Mouse (Mus musculus) heart, embryonic 13.5 days (tissue): ENCODE data around the gene Rps10. TPM values are rescaled to one million over a fixed set of nuclear protein-coding genes. Genes with fewer than 3 reads are reported as not detected.

Experiments
- ATAC-seq: fragments of 200-750 bp; cut with Nextera tagmentation; 2 replicates; pipeline ENCODE4 v1.8.0; 2017; ENCODE audit warnings: moderate TSS enrichment; ENCODE audit not compliant: insufficient number of reproducible peaks, low FRiP score, low TSS enrichment; ENCODE audit errors: extremely low read depth
- H3K27ac ChIP-seq: fragments of 300-500 bp; sonication (generic); replicated peaks from 2 replicates; pipeline ENCODE4 v1.5.1; 2015; ENCODE audit warnings: moderate library complexity, mild to moderate bottlenecking, inconsistent platforms
- H3K27me3 ChIP-seq: fragments of 300-500 bp; sonication (generic); replicated peaks from 2 replicates; pipeline ENCODE4 v1.6.1; 2015; ENCODE audit warnings: mild to moderate bottlenecking, inconsistent platforms
- H3K36me3 ChIP-seq: fragments of 300-500 bp; sonication (generic); 2 replicates; pipeline ENCODE4 v1.6.1; 2015; ENCODE audit warnings: mild to moderate bottlenecking, inconsistent platforms
- H3K4me1 ChIP-seq: fragments of 300-500 bp; sonication (generic); 2 replicates; pipeline ENCODE4 v1.6.1; 2015; ENCODE audit warnings: inconsistent platforms
- H3K4me2 ChIP-seq: fragments of 300-500 bp; sonication (generic); 2 replicates; pipeline ENCODE4 v1.6.1; 2015; ENCODE audit warnings: inconsistent platforms, mild to moderate bottlenecking, moderate library complexity
- H3K4me3 ChIP-seq: fragments of 300-500 bp; sonication (generic); 2 replicates; pipeline ENCODE4 v1.5.1; 2015; ENCODE audit warnings: moderate library complexity, mild to moderate bottlenecking, inconsistent platforms
- H3K9ac ChIP-seq: fragments of 300-500 bp; sonication (generic); 2 replicates; pipeline ENCODE4 v1.6.1; 2015; ENCODE audit warnings: inconsistent platforms, mild to moderate bottlenecking, moderate library complexity
- H3K9me3 ChIP-seq: fragments of 300-500 bp; sonication (generic); 2 replicates; pipeline ENCODE4 v1.6.1; 2016; ENCODE audit warnings: inconsistent platforms
- WGBS: fragments of 180-500 bp; shearing (Covaris S2); methylation state at CpG from one replicate; pipeline ENCODE4 v1.1.7; 2015; ENCODE audit warnings: mixed read lengths; 5-methylcytosine and 5-hydroxymethylcytosine counted together
- polyA plus RNA-seq: library from polyadenylated mRNA; unstranded; fragments of >200 nt; fragmentation: Nextera tagmentation; extraction: Ambion mirVana; gene quantifications from 2 replicates; pipeline ENCODE4 v1.2.1, GENCODE M21; 2015

The Rps10 gene
- polyA plus RNA-seq, 1 experiment from 2014 or later = 600 TPM

- Histone ChIP-seq H3K27me3 (peaks cover 51% of the 10 kb centered on the region), H3K36me3 (no peaks in the 10 kb centered on the region), H3K4me3 (no peak overlapping the region), H3K9me3 (no peaks in the 10 kb centered on the region; the same call in 1 of the 2 replicates), H3K4me1 (peaks cover 16% of the 10 kb centered on the region), H3K27ac (no peak overlapping the region), H3K4me2 (peak overlapping the region; percentile 88), H3K9ac (peak overlapping the region; percentile 73; the same call in 1 of the 2 replicates)
- no peak for ATAC-seq
- 5% methylated on average over 5 of the region's 5 CpGs for WGBS
Measured at GRCm38 (mm10) chr17:27656414-27656813, 19.9 kb upstream of the Rps10 start.

- H3K4me1 ChIP-seq = peaks cover 16% of the 10 kb centered on the region
- no peaks in the 10 kb centered on the region; the same call in 1 of the 2 replicates for H3K9me3 ChIP-seq
- no peak for ATAC-seq
- 3% methylated on average over 14 of the region's 14 CpGs for WGBS
- peak overlapping the region; percentile 73 for H3K9ac ChIP-seq
- no peak overlapping the region for H3K27ac ChIP-seq
- H3K4me2 ChIP-seq = peak overlapping the region; percentile 88
- peak overlapping the region; percentile 57 for H3K4me3 ChIP-seq
- no peaks in the 10 kb centered on the region for H3K36me3 ChIP-seq
- peaks cover 52% of the 10 kb centered on the region for H3K27me3 ChIP-seq
Measured at GRCm38 (mm10) chr17:27656011-27656399, 19.5 kb upstream of the Rps10 start.

- peak; percentile 53; the same call in 1 of the 2 replicates for ATAC-seq
- H3K4me1 ChIP-seq = peaks cover 16% of the 10 kb centered on the region
- H3K9me3 ChIP-seq = no peaks in the 10 kb centered on the region; the same call in 1 of the 2 replicates
- peak within 1 kb of the TSS; percentile 73 for H3K9ac ChIP-seq
- H3K27me3 ChIP-seq = peaks cover 56% of the 10 kb centered on the region
- peak within 1 kb of the TSS; percentile 57 for H3K4me3 ChIP-seq
- no peaks in the 10 kb centered on the region for H3K36me3 ChIP-seq
- WGBS = 2% methylated on average over 65 of the region's 65 CpGs
- no peak within 1 kb of the TSS for H3K27ac ChIP-seq
- peak within 1 kb of the TSS; percentile 88 for H3K4me2 ChIP-seq
Measured at GRCm38 (mm10) chr17:27655089-27656010, 18.9 kb upstream of the Rps10 start, which contains the start of gene Pacsin1. Pacsin1 (plus strand) TSS chr17:27655509.

GRCm38 (mm10) chr17:27653253-27653959, 16.9 kb upstream of the Rps10 start:
- H3K9ac ChIP-seq = no peak overlapping the region
- H3K4me3 ChIP-seq = no peak overlapping the region
- no peaks in the 10 kb centered on the region for H3K36me3 ChIP-seq
- H3K9me3 ChIP-seq = no peaks in the 10 kb centered on the region; the same call in 1 of the 2 replicates
- no peak overlapping the region for H3K4me2 ChIP-seq
- peaks cover 16% of the 10 kb centered on the region for H3K4me1 ChIP-seq
- peaks cover 56% of the 10 kb centered on the region for H3K27me3 ChIP-seq
- H3K27ac ChIP-seq = no peak overlapping the region
- WGBS = 46% methylated on average over 10 of the region's 10 CpGs
- ATAC-seq = no peak

GRCm38 (mm10) chr17:27652046-27652790, 15.7 kb upstream of the Rps10 start:
- peaks cover 16% of the 10 kb centered on the region for H3K4me1 ChIP-seq

GRCm38 (mm10) chr17:27650586-27650985, 14.1 kb upstream of the Rps10 start:
- 66% methylated on average over 13 of the region's 13 CpGs for WGBS
- Histone ChIP-seq H3K9ac (no peak overlapping the region), H3K4me1 (peaks cover 6% of the 10 kb centered on the region), H3K9me3 (no peaks in the 10 kb centered on the region; the same call in 1 of the 2 replicates), H3K4me2 (no peak overlapping the region), H3K4me3 (no peak overlapping the region), H3K27ac (no peak overlapping the region), H3K36me3 (no peaks in the 10 kb centered on the region), H3K27me3 (peaks cover 36% of the 10 kb centered on the region)
- ATAC-seq = no peak

More at GRCm38 (mm10) chr17:27652046-27652790, 15.7 kb upstream of the Rps10 start:
- no peak overlapping the region for H3K4me2 ChIP-seq
- peaks cover 50% of the 10 kb centered on the region for H3K27me3 ChIP-seq
- H3K9ac ChIP-seq = no peak overlapping the region
- H3K9me3 ChIP-seq = no peaks in the 10 kb centered on the region; the same call in 1 of the 2 replicates
- no peak overlapping the region for H3K4me3 ChIP-seq
- no peaks in the 10 kb centered on the region for H3K36me3 ChIP-seq
- H3K27ac ChIP-seq = no peak overlapping the region
- 76% methylated on average over 23 of the region's 23 CpGs for WGBS
- no peak for ATAC-seq

GRCm38 (mm10) chr17:27650160-27650559, 13.7 kb upstream of the Rps10 start:
- Histone ChIP-seq H3K9ac (no peak overlapping the region), H3K9me3 (no peaks in the 10 kb centered on the region; the same call in 1 of the 2 replicates), H3K4me1 (peaks cover 2% of the 10 kb centered on the region), H3K27ac (no peak overlapping the region), H3K36me3 (no peaks in the 10 kb centered on the region), H3K4me3 (no peak overlapping the region), H3K4me2 (no peak overlapping the region), H3K27me3 (peaks cover 32% of the 10 kb centered on the region)
- ATAC-seq = no peak
- WGBS = 12% methylated on average over 12 of the region's 12 CpGs

GRCm38 (mm10) chr17:27645807-27646206, 9.3 kb upstream of the Rps10 start:
- Histone ChIP-seq H3K9ac (no peak overlapping the region), H3K27me3 (0 out of 2 replicates have a peak, but pooled peaks cover 4% of the 10 kb centered on the region), H3K4me1 (peaks cover 9% of the 10 kb centered on the region), H3K36me3 (no peaks in the 10 kb centered on the region), H3K4me2 (no peak overlapping the region), H3K9me3 (no peaks in the 10 kb centered on the region), H3K27ac (no peak overlapping the region), H3K4me3 (no peak overlapping the region)
- no peak for ATAC-seq
- 29% methylated on average over 7 of the region's 7 CpGs for WGBS

- H3K27me3 ChIP-seq = 0 out of 2 replicates have a peak, but pooled peaks cover 3% of the 10 kb centered on the region
- WGBS = 42% methylated on average over 2 of the region's 2 CpGs
- no peak overlapping the region for H3K4me3 ChIP-seq
- no peak overlapping the region for H3K27ac ChIP-seq
- H3K4me1 ChIP-seq = peaks cover 9% of the 10 kb centered on the region
- no peak overlapping the region for H3K4me2 ChIP-seq
- ATAC-seq = no peak
- no peak overlapping the region for H3K9ac ChIP-seq
- H3K36me3 ChIP-seq = no peaks in the 10 kb centered on the region
- H3K9me3 ChIP-seq = no peaks in the 10 kb centered on the region
Measured at GRCm38 (mm10) chr17:27644572-27644971, 8.1 kb upstream of the Rps10 start.

GRCm38 (mm10) chr17:27643756-27644155, 7.3 kb upstream of the Rps10 start:
- H3K4me1 ChIP-seq = peaks cover 14% of the 10 kb centered on the region
- no peak overlapping the region for H3K4me2 ChIP-seq
- ATAC-seq = no peak
- H3K4me3 ChIP-seq = no peak overlapping the region
- H3K9ac ChIP-seq = no peak overlapping the region
- no peaks in the 10 kb centered on the region for H3K36me3 ChIP-seq
- H3K27ac ChIP-seq = no peak overlapping the region
- WGBS = 73% methylated on average over 9 of the region's 9 CpGs
- H3K27me3 ChIP-seq = 0 out of 2 replicates have a peak, but pooled peaks cover 3% of the 10 kb centered on the region
- no peaks in the 10 kb centered on the region for H3K9me3 ChIP-seq
